Mouse (Mus musculus) brain, embryonic 14.5 days (tissue): ENCODE results near the gene Nop2.

Source experiments
- CTCF ChIP-seq: fragments of 200-500 bp; IDR thresholded peaks from 2 replicates; pipeline ENCODE4 v1.5.1; 2012; ENCODE audit warnings: inconsistent platforms, mild to moderate bottlenecking, moderate library complexity, borderline replicate concordance; ENCODE audit not compliant: insufficient read depth, insufficient read length; ENCODE audit errors: extremely low read depth
- POLR2A ChIP-seq: fragments of 200-500 bp; IDR thresholded peaks from 2 replicates; pipeline ENCODE4 v1.6.1; 2012; ENCODE audit warnings: mild to moderate bottlenecking, inconsistent platforms, borderline replicate concordance; ENCODE audit not compliant: poor library complexity, insufficient read depth, insufficient read length, severe bottlenecking; ENCODE audit errors: extremely low read depth

- no peak for TF ChIP-seq CTCF
- TF ChIP-seq POLR2A: no peak
These were observed 10.7 kb downstream of the Nop2 start for GRCm38 (mm10) chr6:125142436-125142835.
